Mouse (Mus musculus) heart, adult 2 months (tissue): Measurements from ENCODE around the gene D630045J12Rik. TPM values are rescaled to one million over a fixed set of nuclear protein-coding genes. Genes with fewer than 3 reads are reported as not detected.

Experiments
- DNase-seq, 2 experiments: peaks; one replicate each; pipeline ENCODE4 v3.0.0; 2021
- H3K27ac ChIP-seq: fragments of 200-600 bp; 2 replicates; pipeline ENCODE4 v1.8.1; 2022
- H3K27me3 ChIP-seq: fragments of 200-500 bp; 2 replicates; pipeline ENCODE4 v1.6.1; 2012; ENCODE audit warnings: mild to moderate bottlenecking, low read length, inconsistent platforms, mixed read lengths; ENCODE audit not compliant: control insufficient read depth, insufficient read depth
- H3K36me3 ChIP-seq: fragments of 200-500 bp; 2 replicates; pipeline ENCODE4 v1.6.1; 2012; ENCODE audit warnings: low read length, inconsistent platforms; ENCODE audit not compliant: control insufficient read depth, insufficient read depth
- H3K4me1 ChIP-seq: fragments of 200-500 bp; 2 replicates; pipeline ENCODE4 v1.6.1; 2011; ENCODE audit warnings: low read length; ENCODE audit not compliant: control insufficient read depth, insufficient read depth
- H3K4me3 ChIP-seq: fragments of 200-600 bp; 2 replicates; pipeline ENCODE4 v1.8.1; 2022
- H3K79me2 ChIP-seq: fragments of 200-500 bp; replicated peaks from 2 replicates; pipeline ENCODE4 v1.6.1; 2012; ENCODE audit warnings: mild to moderate bottlenecking, inconsistent platforms, low read length, moderate library complexity, mixed read lengths; ENCODE audit not compliant: control insufficient read depth, insufficient read depth
- H3K9ac ChIP-seq: fragments of 200-500 bp; 2 replicates; pipeline ENCODE4 v1.6.1; 2012; ENCODE audit warnings: low read depth, mild to moderate bottlenecking, control low read depth, inconsistent platforms, low read length, mixed read lengths
- CTCF ChIP-seq: fragments of 200-600 bp; IDR thresholded peaks from 2 replicates; pipeline ENCODE4 v1.8.1; 2022; ENCODE audit warnings: antibody characterized with exemption, mild to moderate bottlenecking, moderate library complexity
- EP300 ChIP-seq: fragments of 200-500 bp; IDR thresholded peaks from 2 replicates; pipeline ENCODE4 v1.6.1; 2011; ENCODE audit warnings: low read depth, low read length, control low read depth; ENCODE audit not compliant: insufficient read depth
- POLR2A ChIP-seq: fragments of 200-500 bp; IDR thresholded peaks from 2 replicates; pipeline ENCODE4 v1.6.1; 2011; ENCODE audit warnings: mild to moderate bottlenecking, low read depth, low read length, control low read depth; ENCODE audit not compliant: insufficient read depth
- WGBS: fragments of 180-500 bp; shearing (Covaris S2); methylation state at CpG from one replicate; pipeline ENCODE4 v1.1.7; 2018; 5-methylcytosine and 5-hydroxymethylcytosine counted together
- intact Hi-C: fragments of 180-260 bp; cut with DNase I; formaldehyde crosslinking; loops from one replicate; pipeline ENCODE4 v1.15.1; 2025
- long read RNA-seq: library from polyadenylated mRNA; stranded (forward); transcript quantifications from one replicate; pipeline ENCODE4 v2.0.0, GENCODE M21; 2021
- polyA plus RNA-seq: library from polyadenylated mRNA; depleted of rRNA; stranded (reverse); fragments of >200 nt; gene quantifications from 2 replicates; pipeline ENCODE4 v1.2.3, GENCODE M21; 2012; rRNA removed
- total RNA-seq, 2 experiments: library from RNA; stranded (reverse); gene quantifications; 2 replicates each; pipeline ENCODE4 v1.2.3; 2021

The D630045J12Rik gene
- 1 to 10 TPM; 1.1 to 1.5 TPM for total RNA-seq
- 0.78 and 1.5 TPM in 2 replicates for polyA plus RNA-seq
- long read RNA-seq, partial matches to known transcripts = 0 of 1 reads
- long read RNA-seq, other reads (novel, unspliced or antisense) = 1 of 1 reads

- H3K9ac ChIP-seq = peak within 1 kb of the TSS; percentile 89
- peaks cover 3% of the 10 kb centered on the region for H3K4me1 ChIP-seq
- H3K27me3 ChIP-seq = no peaks in the 10 kb centered on the region
- DNase-seq = peak; percentile 86 to 89
- H3K36me3 ChIP-seq = no peaks in the 10 kb centered on the region
- intact Hi-C loops = loop anchor here (2.0 kb wide), 1 partner anchor 93 kb away; no protein-coding TSS in a partner anchor
- H3K27ac ChIP-seq = peak within 1 kb of the TSS; percentile 40; the same call in 1 of the 2 replicates
- H3K4me3 ChIP-seq = peak within 1 kb of the TSS; percentile 63
- WGBS = under 1% methylated on average over 117 of the region's 118 CpGs
- TF ChIP-seq POLR2A (no peak), EP300 (no peak), CTCF (peak; percentile 45)
- no peaks in the 10 kb centered on the region for H3K79me2 ChIP-seq
Measured at GRCm38 (mm10) chr6:38253736-38254641, at the start of gene D630045J12Rik. TSS of gene D630045J12Rik (minus strand) at chr6:38254009.

- Histone ChIP-seq H3K36me3 (no peaks in the 10 kb centered on the region), H3K27me3 (no peaks in the 10 kb centered on the region), H3K79me2 (no peaks in the 10 kb centered on the region), H3K4me3 (peak within 1 kb of the TSS; percentile 77), H3K4me1 (0 out of 2 replicates have a peak, but pooled peaks cover 1% of the 10 kb centered on the region), H3K9ac (peak within 1 kb of the TSS; percentile 96), H3K27ac (peak within 1 kb of the TSS; percentile 68)
- peak; percentile 79 to 81 for DNase-seq
- intact Hi-C loops = no loop called here
- under 1% methylated on average over 70 of the region's 70 CpGs for WGBS
- TF ChIP-seq CTCF (0 out of 2 replicates have a peak, but pooled peaks have one; percentile 4), POLR2A (peak; percentile 49), EP300 (no peak)
Measured at GRCm38 (mm10) chr6:38298761-38299401, 45.1 kb upstream of the D630045J12Rik start, which contains the start of gene Zc3hav1l. TSS of gene Zc3hav1l (minus strand) at chr6:38299259.

GRCm38 (mm10) chr6:38298246-38298635, 44.4 kb upstream of the D630045J12Rik start:
- Histone ChIP-seq H3K79me2 (no peaks in the 10 kb centered on the region), H3K4me1 (0 out of 2 replicates have a peak, but pooled peaks cover 1% of the 10 kb centered on the region), H3K27ac (no peak overlapping the region), H3K36me3 (no peaks in the 10 kb centered on the region), H3K4me3 (peak overlapping the region; percentile 77), H3K27me3 (no peaks in the 10 kb centered on the region), H3K9ac (peak overlapping the region; percentile 96; the same call in 1 of the 2 replicates)
- 8% methylated on average over 10 of the region's 10 CpGs for WGBS
- intact Hi-C loops = no loop called here
- peak in 1 of 2 experiments; percentile 18 for DNase-seq
- TF ChIP-seq CTCF (no peak), POLR2A (no peak), EP300 (no peak)

- Histone ChIP-seq H3K36me3 (no peaks in the 10 kb centered on the region), H3K4me3 (no peak overlapping the region), H3K27me3 (no peaks in the 10 kb centered on the region), H3K9ac (no peak overlapping the region), H3K4me1 (0 out of 2 replicates have a peak, but pooled peaks cover 1% of the 10 kb centered on the region), H3K27ac (no peak overlapping the region), H3K79me2 (no peaks in the 10 kb centered on the region)
- DNase-seq = no peak
- 62% methylated on average over 12 of the region's 12 CpGs for WGBS
- intact Hi-C loops = no loop called here
- TF ChIP-seq POLR2A = no peak
- TF ChIP-seq CTCF = no peak
- TF ChIP-seq EP300 = no peak
Measured at GRCm38 (mm10) chr6:38297580-38298245, 43.9 kb upstream of the D630045J12Rik start.

DNA sequence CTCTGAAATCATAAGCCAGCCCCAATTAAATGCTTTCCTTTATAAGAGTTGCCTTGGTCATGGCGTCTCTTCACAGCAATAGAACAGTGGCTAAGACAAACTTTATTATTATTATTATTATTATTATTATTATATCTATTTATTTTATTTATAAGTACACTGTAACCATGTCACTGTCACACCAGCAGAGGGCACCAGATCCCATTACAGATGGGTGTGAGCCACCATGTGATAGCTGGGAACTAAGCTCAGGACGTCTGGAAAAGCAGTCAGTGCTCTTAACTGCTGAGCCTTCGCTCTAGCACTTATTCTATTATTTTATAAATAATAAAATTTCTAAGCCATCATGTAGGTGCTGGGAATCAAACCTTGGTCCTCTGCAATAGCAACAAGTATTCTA, 39.9 kb upstream of the D630045J12Rik start:
- Histone ChIP-seq H3K4me3 (no peak overlapping the region), H3K27me3 (no peaks in the 10 kb centered on the region), H3K79me2 (no peaks in the 10 kb centered on the region), H3K27ac (no peak overlapping the region), H3K9ac (no peak overlapping the region), H3K36me3 (no peaks in the 10 kb centered on the region), H3K4me1 (no peaks in the 10 kb centered on the region)
- no peak for DNase-seq
- TF ChIP-seq POLR2A (no peak), CTCF (peak; percentile 35)
- 81% methylated on average over 3 of the region's 3 CpGs for WGBS
- intact Hi-C loops = no loop called here
